Mouse (Mus musculus) adrenal gland, postnatal 4 days (tissue): Measurements from ENCODE around the gene Rasa2. TPM values are rescaled to one million over a fixed set of nuclear protein-coding genes. Genes with fewer than 3 reads are reported as not detected.
A peak's percentile ranks its signal among the peaks of the same experiment; 100 is the strongest.
"Not testable (repeated sequence)": the region's sequence is repeated elsewhere in the genome, so short reads cannot be mapped to it uniquely, and the experiment has no call there.

Source experiments
- DNase-seq, 2 experiments: peaks; one replicate each; pipeline ENCODE4 v3.0.0; 2021 to 2022; ENCODE audit warnings: low spot score in 2 of 2, mixed read lengths in 2 of 2
- long read RNA-seq, 2 experiments: library from polyadenylated mRNA; stranded (forward); transcript quantifications; one replicate each; pipeline ENCODE4 v2.0.0; 2021
- total RNA-seq, 2 experiments: library from RNA; stranded (reverse); gene quantifications; 2 replicates each; pipeline ENCODE4 v1.2.3; 2021

The Rasa2 gene
- total RNA-seq: 10 to 100 TPM; 17.5 to 21.2 TPM
- long read RNA-seq, experiment 1, full-length matches to known transcripts: 3 of 6 reads
- long read RNA-seq, experiment 1, partial matches to known transcripts: 1 of 6 reads
- long read RNA-seq, experiment 1, other reads (novel, unspliced or antisense): 2 of 6 reads
- long read RNA-seq, experiment 2, full-length matches to known transcripts: 7 of 17 reads
- long read RNA-seq, experiment 2, partial matches to known transcripts: 5 of 17 reads
- long read RNA-seq, experiment 2, other reads (novel, unspliced or antisense): 5 of 17 reads

- peak; percentile 81 to 82 for DNase-seq
Measured at GRCm38 (mm10) chr9:96631389-96632072, at the start of gene Rasa2. Gene Rasa2 (minus strand): TSS chr9:96631617.

DNA sequence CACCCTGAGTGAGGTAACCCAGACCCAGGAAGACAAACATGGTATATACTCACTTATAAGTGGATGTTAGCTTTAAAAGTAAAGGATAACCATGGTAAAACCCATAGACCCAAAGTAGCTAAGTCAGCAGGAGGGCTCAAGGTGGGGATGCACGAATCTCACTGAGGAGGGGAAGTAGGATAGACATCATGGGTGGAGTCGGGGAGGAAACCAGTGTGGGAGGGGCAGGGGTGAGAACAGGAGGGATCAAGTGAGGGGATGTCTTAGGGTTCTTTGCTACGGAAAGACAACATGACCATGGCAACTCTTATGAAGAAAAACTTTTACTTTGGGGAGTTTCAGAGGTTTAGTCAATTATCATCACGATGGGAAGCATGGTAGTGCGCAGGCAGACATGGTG, 47.2 kb upstream of the Rasa2 start:
- no peak for DNase-seq

GRCm38 (mm10) chr9:96677711-96678110, 46.3 kb upstream of the Rasa2 start:
- not testable (repeated sequence) for DNase-seq

DNA sequence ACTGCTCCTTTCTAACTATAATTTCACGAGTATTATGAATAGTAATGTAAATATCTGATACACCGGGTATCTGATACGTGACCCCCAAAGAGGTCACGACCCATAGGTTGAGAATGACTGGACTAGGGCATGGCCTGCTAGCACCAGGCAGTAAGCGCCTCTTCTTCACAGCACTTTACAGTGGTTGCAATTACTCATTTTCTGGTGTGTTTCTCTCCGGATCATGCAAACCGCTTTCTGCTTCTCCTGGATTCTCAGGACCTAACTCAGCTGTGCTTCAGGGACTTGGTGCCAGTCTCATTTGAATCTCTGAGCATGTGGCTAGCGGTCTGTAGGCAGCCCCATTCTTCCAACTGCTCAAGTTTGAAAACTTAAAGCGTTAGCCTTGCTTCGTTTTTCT, 45.3 kb upstream of the Rasa2 start:
- DNase-seq: no peak

- no peak for DNase-seq
Measured at GRCm38 (mm10) chr9:96675763-96676640, 44.6 kb upstream of the Rasa2 start.

DNA sequence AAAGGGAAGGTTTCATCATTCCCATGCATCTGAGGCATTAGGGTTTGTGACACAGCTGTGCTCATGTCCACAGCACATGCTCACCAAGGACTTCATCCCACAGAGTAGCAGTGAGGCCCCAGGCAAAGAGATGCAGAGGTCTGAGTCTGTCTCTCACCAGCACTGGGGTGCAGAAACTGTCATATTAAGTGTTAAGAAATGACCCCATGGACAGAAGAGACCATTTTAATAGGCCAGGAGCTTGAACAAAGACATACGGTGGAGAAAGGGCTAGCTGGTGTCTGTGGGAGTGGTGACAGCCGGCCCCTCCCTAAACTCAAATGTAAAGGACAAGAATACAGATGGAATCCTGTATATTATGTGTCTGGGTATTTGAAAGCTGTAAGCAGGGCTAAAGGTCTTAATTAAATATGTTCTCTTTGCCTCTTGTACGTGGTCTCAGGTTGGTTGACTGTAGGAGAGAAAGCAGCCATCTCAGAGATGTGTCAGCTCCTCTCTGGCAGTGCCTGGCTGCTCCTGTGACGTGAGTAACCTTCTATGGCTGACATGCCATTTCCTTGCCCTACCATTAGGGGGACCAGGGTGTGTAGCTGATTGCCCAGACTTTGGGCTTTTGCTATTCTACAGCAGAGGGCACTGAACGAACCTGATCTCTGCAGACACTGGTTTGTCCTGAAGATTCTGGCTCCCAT, 43.8 kb upstream of the Rasa2 start:
- DNase-seq: peak in 1 of 2 experiments; percentile 34

- DNase-seq: no peak
Measured at GRCm38 (mm10) chr9:96674301-96674700, 42.9 kb upstream of the Rasa2 start.

DNA sequence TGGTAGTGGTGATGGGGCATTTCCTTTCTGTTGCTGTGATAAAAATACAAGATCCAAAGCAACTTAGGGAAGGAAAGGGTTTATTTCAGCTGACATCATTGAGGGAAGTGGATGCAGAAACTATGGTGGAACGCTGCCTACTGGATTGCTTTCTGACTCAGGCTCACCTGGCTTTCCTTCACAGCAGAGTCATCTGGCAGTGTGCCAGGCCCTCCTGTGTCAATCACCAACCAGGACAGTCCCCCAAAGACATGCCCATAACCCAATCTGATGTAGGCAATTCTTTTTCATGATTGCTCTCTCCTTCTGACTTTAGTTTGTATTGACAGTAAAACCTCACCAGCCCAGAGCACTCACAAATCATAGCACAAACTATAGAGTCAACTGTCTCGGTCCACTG, 41.0 kb upstream of the Rasa2 start:
- no peak for DNase-seq

DNA sequence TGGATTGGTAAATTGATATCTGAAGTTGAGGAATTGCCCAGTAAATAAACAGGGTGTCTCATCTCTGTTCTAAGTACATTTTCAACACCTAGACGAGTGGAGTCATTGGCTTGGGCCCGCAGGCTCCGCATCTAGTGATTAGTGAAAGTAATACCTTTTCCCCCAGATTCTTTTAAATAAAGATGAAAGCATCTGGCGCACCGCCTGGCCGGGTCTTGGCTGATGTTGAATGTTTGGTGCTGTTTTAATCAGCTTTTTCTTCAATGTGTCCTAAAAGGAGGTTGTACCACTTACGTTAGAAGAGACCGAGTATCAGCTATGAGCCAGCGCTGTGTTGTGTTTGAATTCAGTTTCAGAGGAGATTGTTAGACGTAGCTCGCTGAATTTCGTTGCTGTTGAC, 39.8 kb upstream of the Rasa2 start:
- no peak for DNase-seq

DNA sequence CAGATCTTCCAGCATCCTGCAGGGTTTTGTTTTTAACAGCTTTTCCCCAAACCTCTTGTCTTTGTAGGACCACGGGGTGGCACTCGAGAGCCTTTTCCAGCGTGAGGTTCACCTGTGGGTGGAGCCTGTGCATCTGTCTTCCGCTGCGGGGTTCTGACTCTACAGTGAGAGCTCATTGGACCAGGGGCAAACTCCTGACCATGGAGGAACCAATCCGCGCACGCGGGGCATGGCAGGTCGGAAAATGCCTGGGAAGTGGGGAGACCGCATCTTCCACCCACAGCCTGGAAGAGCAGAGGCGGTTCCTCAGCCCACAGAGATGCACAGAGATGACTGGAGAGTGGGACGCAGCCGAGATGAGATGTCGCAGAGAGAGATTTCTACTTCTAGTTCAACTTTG, 38.5 kb upstream of the Rasa2 start:
- peak; percentile 83 to 90 for DNase-seq

DNA sequence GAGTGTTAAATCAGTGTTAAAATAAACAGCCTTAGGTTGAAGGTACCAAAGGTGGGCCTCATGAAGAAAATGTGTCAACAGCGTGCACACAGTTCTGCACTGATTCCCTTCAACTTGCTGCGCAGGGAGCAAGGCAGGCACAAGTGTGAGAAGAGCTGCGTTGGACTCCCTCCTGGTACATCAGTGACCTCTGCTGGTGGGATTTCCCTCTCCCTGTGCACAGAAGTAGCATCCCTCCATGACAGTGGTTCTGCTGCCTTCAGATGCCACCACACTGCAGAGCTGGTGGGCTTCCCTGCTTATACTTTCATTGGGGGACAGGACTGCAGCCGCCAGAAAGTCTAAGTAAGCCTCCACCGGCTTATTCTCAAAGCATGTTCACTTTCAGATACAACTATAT, 37.2 kb upstream of the Rasa2 start:
- peak; percentile 23 to 50 for DNase-seq

DNA sequence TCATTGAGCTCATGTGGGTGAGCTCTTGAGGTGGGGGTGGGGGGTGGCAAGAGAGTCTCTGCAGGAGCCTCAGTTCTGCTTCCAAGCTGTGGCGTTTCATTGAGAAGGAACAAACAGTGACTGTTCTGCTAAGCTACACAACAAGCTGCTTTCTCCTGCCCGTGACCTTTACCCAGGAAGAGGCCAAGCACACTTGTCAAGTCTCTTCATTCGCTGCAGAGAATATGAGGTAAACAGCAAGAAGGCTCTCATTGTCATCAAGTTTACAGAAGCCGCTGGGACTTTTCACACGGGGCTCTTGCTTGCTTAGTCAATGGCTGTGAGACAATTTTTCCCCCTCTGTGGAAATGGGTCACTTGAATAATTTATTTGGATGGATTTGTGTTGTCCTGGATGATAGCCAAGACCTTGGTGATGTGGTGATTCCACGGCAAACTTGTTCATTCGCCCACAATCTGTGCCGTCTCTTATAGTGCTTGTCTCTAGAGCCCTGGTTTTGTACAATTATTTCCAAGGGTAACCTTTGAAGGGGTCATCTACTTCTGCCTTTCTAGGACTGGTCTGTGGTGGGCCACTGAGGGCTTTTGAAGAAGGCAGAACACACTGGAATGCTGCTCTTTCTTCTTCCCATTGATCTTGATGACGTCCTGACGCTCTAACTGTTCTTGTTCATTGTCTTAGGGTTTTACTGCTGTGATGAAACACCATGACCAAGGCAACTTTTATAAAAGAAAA, 29.3 kb upstream of the Rasa2 start:
- no peak for DNase-seq

DNA sequence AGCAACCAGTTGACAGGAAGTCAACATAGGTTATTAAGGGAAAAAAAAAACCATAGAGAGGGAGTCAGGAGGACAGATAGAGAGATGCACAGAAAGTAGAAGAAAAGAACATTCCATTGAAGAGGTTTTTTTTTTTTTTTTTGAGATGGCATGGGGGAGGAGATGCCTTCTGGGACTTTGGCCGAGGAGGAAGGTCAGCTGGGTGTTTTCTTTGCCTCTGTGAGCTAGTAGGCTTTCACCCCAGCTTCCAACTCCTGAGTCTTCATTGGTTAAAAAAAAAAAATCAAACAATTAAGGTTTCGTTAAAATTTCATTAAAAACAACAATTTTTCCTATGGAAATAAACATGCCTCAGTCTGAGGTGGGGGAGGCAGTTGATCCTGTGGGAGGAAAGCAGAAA, 28.4 kb upstream of the Rasa2 start:
- DNase-seq: no peak

DNA sequence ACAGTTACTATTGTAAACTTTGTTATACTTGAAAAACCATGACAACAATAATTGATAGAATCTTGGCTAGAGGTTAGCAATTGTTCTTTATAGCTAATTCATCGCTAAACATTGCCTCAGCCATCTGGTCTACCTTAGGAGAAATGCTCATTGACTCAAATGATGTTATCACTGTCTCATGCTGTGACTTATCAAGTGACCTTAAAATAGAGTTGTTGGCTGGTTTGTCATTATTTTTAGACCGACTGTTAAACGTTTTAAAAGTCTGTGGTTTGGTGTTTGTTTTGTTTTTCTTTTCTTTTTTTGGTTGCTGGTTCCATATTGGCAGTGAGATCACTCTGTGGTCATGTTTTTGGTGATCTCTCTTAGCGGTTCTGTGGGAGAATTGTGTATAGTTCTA, 22.1 kb upstream of the Rasa2 start:
- no peak for DNase-seq

DNA sequence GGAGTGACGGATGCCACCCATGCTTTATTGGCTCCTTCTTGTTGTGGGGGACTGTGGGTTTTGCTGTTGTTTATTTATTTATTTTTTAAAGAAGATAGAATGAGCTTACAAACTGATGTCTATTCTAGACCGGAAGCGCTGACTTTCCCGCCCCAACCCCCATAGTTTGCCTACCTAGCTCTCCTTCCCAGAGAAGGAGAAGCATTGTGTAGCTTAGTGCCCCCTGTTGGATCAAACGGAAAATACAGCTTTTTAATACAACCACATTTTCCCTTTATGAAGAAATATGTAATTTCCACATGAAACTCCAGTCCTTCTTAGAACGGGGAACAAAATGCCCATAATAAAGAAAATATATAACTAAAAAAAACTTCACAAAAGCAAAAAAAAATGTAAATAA, 21.3 kb upstream of the Rasa2 start:
- no peak for DNase-seq

GRCm38 (mm10) chr9:96650807-96651206, 19.4 kb upstream of the Rasa2 start:
- no peak for DNase-seq

DNA sequence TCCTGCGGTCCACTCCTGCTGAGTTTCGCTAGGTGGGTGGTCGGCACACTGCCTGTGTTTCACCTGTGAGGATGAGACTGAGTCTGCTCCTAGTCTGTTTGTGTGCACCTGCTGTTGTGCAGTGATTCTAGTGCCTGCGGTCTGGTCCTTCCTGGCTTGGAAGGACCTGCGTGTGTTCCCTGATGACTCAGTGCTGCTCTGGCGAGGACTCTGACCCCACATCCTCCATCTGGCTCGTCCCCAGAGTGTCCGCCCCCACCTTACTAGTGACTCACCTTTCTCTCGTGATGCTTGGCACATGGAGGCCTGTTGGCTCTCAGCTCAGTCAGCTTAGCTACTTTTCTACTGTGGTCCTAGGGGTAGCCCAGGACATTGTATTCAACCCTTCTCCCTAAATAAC, 18.5 kb upstream of the Rasa2 start:
- DNase-seq: no peak

- DNase-seq: no peak
Measured at GRCm38 (mm10) chr9:96649362-96649761, 17.9 kb upstream of the Rasa2 start.

- DNase-seq: no peak
Measured at GRCm38 (mm10) chr9:96646668-96647295, 15.4 kb upstream of the Rasa2 start.

- no peak for DNase-seq
Measured at GRCm38 (mm10) chr9:96644840-96645239, 13.4 kb upstream of the Rasa2 start.
